Mouse (Mus musculus): ENCODE data around the gene Shank2.

The Shank2 gene

DNA sequence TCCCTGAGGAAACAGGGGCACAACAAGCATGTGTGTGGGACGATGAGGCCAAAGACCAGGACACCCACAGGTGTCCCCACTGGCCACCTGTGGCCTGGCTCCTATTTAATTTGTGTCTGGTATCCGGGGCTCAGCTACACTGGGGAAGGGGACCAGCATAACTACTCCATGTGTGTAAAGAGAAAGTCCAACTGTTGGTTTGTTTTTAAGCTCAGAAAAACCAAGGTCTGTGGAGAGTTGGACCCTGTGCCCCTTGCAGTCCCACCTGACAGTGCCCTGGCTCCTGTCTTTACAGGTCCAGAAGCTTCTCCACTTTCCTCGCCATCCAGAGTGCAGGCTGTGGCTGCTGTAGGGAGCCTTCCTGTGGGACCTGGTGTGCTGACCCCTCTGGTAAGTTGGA, at the start of gene Shank2:
Shank2 (plus strand) TSS at position 301 of the 400 bp plus-strand sequence.
- no peak for DNase-seq (ENCODE audit: low read depth, low spot score)

DNA sequence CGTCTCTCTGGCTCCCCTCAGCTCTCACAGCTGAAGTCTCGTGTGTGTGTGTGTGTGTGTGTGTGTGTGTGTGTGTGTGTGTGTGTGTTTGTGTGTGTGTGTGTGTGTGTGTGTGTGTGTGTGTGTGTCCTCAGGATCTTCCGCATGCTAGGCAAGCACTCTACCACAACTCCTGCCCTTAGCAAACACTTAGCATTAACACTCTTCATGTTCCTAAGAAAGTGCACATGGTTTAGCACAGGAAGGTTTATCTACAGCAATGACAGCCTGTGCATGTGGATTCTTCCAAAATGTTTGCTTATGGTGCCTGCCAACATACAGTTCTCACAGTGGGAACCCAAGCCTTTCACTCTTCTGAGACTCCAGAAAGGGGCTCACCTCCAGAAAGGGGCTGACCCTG, 49.6 kb upstream of the Shank2 start:
- DNase-seq (ENCODE audit: low read depth, low spot score) = no peak

DNA sequence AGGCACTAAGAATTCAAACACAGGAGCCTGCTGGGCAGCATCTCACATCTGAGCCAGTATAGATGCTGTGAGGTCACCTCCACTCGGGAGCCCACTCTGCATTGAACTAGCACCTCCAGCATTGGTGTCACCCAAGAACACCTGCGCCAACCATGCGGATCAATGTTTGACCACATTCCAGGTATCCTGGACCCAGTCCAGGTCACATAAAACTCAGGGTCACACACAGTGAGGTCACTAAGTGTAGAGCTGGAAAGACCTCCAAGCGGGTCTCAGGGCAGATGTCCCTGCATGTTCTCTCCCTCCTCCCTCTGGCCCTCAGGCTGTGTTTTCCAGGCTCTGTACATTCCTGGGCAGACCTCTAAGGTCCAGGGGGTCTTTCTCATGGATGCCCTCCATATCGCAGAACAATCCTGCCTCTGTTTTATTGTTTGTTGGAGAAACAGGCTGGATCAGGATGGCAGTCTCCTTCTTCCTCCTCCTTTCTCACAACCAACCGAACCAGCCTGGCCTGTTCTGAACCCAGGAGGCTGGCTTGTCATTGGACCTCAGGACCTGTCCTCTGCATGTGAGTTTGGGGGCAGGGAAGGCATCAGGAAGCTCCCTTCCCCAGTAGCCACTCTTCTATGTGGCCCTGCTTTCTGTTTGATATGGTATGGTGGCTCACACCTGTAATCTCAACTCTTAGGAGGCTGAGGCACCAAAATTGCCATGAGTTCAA, 45.0 kb upstream of the Shank2 start:
- DNase-seq (ENCODE audit: low read depth, low spot score) = no peak

DNA sequence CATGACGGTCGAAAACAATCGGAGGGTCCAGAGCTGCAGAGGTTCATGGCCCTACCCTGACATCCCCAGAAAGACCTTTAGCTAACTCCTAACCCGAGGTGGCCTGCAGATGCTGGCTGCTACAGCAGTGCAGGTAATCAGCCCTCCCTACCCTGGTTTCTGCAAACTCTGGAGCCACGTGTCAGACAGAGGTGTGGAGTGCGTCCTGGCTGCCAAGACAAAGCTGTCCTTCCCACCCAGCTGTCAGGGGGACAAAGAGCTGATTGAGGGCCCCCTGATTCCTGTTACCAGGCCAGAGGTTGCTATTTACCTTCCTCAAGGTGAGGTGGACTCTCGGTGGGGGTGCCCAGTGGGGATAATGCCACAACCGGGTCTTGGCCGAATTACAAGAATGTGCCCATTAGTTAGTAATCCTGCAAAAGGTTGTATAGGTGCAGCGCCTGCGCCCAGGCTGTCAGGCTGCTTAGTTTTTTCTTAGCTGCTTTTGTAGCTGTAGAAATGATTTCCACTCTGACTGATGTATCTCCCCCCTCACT, 43.6 kb upstream of the Shank2 start:
- DNase-seq (ENCODE audit: low read depth, low spot score) = no peak

DNA sequence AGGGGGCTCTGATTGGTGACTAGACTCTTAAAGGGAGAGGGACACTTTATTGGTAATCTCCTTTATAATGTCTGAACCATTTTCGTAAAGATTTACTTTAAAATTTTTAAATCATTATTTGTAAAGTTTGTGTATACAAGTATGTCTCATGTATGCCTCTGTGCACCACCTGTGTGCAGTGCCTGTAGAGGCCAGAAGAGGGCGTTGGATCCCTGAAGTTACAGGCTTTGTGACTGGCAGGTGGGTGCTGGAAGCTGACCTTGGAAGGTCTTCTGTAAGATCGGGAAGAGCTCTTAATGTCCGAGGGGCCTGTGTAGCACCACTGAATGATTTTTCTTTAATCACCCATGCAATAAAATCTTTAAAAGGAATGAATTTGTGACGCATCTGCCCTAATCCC, 37.9 kb upstream of the Shank2 start:
- no peak for DNase-seq (ENCODE audit: low read depth, low spot score)

DNA sequence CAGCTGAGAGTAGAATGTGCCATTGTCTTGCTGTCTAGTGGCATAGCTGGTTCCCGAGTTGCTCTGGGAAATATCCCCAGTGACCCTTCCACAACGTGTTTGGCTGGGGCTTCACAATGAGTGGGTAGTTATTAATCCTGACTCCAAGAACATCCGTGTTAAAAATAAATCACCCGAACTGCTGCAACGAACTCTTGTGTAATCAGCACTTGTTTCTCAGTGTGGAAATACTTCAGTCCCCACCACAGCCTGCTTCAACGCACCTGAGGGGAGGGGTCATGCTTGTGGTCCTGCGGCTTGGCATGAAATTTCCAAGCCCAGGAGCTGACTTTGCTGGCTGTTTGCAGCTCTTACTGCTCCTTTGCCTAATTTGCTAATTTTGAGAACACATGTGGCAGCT, 35.1 kb upstream of the Shank2 start:
- no peak for DNase-seq (ENCODE audit: low read depth, low spot score)

DNA sequence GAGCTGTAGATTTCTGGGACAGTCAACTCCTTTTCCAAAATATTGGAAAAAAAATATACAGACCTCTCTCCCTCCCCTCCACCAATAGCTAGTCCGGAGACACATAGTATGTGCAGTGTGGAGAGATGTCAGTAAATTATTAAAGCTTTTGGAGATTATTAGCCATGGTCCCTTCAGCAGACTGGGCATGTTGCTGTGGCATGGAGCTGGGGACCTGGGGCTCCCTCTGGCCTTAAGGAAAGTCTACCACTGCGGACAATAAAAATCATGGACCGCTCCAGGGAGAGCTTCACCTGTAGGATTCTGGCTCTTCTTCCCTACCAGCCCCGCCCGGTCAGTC, 24.3 kb upstream of the Shank2 start:
- DNase-seq (ENCODE audit: low read depth, low spot score) = no peak

DNA sequence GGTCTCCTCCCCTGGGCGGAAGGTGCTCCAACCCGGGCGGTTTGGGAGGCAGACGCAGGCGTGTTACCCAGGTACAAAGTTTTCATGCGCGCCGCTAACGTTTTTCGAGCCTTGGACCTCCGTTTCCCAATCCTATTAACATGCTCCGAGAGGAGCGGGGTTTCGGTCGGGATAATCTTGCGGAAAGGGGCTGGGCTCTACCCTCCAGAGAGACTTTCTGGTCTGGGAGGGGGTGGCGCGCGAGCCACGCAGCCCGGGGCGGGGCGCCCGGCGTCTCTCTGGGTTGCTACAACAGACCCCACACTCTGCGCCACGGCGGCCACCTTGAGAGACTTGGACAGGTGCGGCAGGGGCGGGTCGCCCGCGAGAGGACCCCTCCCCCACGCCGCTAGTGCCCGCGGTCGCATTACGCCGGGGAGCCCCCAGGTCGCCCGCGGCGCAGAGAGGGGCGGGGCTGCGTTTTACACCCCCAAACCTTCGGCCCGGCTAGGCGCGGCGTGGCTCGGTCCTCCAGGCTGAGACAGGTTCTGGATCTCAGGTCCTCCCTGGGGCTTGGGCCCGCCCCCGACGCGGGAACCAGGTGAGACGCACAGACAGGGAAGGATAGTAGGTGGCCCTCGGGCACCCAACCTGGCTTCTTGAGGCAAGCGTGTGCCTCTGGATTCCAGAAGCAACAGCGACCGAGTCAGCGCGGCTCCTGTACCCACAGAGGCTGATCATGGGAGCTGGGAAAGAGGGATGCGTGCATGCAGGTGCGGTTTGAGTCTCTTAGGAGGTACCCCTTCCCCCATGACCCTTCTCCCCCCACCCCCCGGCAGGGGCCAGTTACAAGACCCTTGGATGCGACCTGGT, 23.7 kb upstream of the Shank2 start:
- peak; percentile 12 for DNase-seq (ENCODE audit: low read depth, low spot score)

DNA sequence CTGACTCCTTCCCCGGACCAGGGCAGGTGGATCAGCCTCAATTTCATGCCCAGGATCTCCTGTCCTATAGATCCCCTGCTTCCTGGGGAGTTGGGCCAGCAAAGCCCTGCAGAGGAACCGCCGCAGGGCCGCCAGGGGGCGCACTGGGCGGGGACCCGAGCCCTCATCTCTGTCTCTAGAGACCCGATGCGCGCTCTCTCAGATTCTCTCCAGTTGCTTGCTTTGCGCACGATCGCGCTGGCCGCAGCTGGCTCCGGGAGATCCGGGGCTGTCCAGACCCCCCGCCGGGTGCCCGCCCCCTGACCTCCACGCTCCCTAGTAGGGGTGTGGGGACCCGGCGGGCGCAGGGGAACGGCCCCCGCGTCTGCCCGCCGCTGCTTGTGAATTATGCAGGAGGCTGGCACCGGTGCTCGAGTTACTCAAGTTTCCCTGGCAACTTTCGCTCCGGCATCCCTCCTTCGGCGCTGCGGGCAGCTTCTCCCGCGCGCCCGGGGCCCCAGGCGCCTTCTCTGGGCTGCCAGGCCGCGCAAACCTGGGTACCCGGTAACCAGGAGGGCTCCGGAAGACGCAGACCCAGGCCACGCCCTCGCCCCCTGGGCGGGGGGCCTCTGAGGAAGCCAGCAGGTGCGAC, 22.9 kb upstream of the Shank2 start:
- DNase-seq (ENCODE audit: low read depth, low spot score) = peak; percentile 86

DNA sequence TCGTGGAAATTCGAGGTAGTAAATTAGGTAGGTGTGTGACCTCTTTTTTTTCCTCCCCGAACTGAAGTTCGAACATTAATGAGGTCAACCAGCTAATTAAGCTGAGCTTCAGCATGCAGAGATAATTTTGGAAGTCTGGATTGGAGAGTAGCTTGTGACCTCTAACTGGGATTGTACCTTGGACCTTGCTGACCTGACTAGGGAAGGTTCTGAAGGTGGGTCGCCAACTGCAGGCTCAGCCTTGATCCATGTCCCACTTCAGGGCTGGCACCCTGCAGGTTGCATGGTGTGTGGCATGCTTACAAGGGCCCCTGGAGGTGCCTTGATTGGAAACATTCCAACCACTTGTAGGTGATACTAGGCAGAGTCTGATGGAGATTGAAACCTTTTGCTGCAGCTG, 21.7 kb upstream of the Shank2 start:
- DNase-seq (ENCODE audit: low read depth, low spot score) = no peak

DNA sequence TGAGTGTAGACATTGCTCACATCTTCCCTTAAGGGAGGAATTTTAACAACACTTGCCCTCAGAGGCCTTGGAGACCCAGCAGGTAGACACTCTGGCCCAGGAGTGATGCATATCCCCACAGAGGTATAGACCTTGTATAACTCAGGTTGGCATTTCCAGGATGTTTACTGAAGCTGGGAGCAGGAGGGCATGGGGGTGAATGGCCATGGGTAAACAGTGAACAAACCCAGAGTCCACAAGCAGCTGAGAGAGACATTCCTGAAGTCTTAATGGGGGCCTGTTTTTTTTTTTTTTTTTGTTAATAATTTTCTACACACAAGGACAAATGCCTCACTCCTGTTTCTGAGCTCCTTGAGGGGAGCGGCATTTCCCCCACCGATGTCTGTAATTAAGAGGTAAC, 15.4 kb upstream of the Shank2 start:
- no peak for DNase-seq (ENCODE audit: low read depth, low spot score)

DNA sequence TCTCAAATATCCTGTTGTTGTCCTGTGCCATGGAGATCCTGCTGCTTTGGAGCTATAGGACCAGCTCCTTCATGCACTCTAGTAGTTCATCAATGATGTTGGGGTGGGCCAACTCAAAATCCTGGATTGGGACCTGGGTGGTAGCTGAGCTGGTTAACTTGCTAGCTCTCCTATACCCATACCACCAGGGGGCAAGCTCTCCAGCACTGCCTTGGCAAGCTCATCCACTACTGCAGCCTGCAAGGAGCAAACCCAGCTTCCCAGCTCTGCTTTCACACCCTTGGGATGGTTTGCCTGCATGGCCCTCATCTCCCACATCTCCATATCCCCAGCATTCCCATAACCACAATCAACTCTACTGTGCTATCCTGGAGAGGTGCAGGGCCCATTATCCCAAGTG, 10.6 kb upstream of the Shank2 start:
- no peak for DNase-seq (ENCODE audit: low read depth, low spot score)

DNA sequence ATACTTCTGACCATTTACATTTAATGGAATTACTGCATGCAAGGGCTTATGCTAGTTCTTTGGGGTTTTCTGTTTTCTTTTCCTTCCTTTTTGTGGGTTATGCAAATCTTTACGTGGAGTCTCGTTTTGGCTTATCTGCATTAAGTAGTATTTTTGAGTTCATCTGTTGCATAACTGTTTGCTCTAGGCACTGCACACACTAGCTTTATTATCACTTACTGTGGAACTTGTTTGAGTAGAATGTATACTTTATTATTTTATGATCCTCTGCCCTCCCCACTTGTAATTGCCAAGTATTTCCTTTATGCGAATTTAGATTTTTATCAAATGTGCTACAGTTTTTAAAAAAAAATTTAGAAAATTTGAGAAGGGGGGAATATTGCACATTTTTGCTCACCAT, 2.7 kb upstream of the Shank2 start:
- no peak for DNase-seq (ENCODE audit: low read depth, low spot score)

DNA sequence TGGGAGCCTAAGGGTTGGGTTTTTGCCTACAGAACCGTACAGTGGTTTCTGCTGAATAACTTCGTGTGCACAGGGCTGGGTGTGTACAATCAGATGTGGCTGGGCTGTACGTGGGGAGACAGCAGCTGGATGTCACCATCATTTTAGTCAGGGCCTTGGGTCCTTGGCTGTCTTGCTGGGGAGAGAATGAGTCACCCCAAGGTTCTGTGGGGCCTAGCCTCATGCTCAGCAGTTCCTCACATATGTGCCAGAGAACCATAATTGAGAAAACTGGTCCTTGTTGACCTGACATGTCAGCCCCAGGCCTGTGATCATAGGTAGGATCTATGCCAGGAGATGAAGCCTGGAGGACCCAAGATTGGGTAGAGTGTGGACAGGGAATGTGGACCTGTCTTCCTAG, 1.7 kb downstream of the Shank2 start:
- DNase-seq (ENCODE audit: low read depth, low spot score) = no peak

DNA sequence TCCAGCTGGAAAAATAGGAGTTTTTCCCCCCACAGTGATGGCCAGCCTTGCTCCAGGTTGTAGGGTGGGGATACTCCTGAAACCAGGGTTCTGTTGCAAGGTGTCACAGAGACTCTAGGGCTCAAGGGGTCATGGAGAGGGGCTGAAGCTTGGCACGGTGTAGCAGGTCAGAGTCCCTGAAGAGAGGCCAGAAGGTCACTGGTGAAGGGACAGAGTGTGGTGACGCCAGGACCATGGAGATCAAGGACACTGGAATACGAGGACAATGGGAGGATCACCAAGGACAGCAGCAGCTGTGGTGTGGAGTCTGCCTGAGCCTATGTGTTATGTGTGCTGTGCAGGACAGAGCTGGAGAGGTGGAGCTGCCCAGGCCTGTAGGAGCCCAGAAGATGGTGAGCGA, 6.4 kb downstream of the Shank2 start:
- no peak for DNase-seq (ENCODE audit: low read depth, low spot score)

DNA sequence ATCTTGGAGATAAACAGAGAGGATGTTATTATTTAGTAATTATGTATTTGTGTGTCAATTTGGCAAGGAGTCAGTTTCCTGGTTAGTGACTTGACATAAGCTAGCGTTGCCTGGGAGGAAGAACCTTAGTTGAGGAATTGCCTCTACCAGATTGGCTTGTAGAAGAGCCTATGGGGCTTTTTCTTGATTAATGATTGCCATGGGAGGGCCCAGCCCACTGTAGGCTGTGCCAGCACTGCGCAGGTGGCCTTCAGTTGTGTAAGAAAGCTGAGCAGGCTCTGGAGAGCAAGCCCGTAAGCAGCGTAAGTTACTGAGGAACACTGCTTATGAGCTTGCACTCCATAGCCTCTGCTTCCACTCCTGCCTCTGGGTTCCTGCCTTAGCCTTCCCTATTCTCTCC, 7.3 kb downstream of the Shank2 start:
- no peak for DNase-seq (ENCODE audit: low read depth, low spot score)

DNA sequence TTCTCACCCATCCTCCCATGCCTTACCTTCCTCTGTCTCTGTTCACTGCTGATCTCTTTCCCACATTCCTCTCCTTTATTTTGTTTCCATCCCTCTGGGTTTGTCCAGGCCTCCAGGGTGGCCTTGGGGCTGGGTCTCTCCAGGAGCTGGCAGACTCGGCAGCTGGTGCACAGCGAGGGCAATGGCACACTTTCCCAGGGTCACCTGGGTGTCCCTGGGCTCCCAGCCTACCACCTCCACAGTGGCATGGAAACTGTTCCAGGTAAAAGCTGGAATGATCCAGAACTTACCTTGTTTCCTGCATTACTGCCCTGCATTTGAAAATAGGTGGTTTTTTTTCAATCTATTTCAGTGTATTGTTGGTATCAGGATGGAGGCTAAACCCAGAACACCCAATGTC, 12.8 kb downstream of the Shank2 start:
- no peak for DNase-seq (ENCODE audit: low read depth, low spot score)

DNA sequence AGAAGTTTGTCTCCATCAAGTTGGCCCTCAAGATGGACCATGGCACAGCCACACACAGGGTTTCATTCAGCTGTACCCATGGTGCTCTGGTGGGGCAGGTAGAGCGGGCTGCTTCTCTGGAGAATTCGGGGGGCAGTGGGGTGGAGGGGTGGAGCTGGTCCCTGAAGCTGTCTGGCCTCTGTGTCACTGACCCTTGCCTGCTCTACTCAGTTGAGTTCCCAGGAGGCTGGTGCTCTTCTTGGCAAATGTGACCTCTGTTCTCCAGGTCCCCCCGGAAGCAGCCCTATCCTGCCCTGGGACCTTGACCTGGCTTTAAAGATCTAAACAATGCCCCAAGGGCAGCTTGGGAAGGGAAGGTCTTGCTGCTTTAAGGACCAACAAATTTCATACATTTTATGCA, 20.1 kb downstream of the Shank2 start:
- no peak for DNase-seq (ENCODE audit: low read depth, low spot score)

DNA sequence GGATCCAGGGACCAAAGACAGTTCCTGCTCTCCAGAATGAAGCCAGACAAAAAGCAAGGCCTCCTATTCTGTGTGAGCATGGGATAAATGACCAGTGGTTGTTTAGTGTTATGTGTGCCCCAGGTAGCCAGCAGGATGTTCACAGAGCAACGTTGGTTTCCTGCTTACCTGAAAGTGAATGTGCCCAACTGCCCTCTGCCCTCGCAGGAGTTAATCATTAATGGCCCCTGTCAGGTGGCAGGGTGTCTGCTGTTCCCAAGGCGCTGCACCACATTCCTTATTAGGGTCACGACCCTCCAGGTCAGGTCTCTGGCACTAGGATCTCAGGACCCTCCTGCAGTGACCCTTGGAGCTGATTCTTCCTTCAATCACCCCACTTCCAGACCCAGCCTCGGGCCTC, 21.0 kb downstream of the Shank2 start:
- no peak for DNase-seq (ENCODE audit: low read depth, low spot score)

DNA sequence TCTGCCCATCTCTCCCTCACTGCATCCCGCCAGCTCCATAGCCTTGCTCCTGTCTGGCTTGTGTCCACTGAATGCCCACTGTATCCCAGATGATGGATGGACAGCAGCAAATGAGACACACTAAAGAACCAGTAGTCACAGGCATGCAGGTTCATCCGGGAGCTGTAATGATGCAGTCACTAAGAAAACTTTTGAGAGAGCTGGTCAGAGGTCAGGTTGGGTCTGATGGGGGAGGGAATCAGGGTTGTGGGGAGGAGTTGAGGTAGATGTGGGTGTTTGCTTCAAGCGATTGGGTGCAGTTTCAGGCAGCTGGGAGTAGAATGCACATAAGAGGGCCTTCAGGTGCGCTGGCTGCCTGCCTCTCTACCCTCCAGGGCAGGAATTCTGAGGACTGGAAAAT, 21.8 kb downstream of the Shank2 start:
- DNase-seq (ENCODE audit: low read depth, low spot score) = no peak

DNA sequence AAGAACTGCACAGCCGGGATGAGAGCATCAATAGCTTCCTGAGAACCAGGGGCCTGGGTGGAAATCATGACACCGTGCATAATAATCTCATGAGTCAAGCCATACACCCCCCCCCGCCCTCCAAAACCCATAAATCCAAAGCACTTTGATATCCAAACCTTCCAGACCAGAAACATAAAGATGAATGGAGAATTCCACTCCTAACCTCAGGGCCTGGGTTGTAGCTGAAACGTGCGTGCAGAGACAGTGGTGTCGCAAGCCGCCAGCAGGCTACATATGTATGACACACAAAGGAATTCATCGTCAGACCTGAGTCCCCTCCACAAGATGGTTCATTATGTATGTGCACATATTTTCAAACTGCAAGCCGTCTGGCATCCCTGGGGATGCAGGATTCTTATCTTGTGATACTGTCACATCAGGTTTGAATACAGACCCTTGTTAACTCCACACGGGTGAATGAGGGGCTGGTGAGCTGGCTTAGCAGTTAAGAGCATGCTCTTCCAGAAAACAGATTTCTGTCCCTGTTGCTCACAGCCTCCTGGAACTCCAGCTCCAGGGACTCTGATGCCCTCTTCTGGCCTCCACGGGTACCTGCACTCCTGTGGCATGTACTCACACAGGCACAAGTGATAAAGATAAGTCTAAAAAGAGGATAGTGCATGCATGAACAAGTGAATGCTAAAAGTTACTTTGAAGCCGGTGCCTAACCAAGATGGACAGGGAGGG, 24.5 kb downstream of the Shank2 start:
- DNase-seq (ENCODE audit: low read depth, low spot score) = no peak

DNA sequence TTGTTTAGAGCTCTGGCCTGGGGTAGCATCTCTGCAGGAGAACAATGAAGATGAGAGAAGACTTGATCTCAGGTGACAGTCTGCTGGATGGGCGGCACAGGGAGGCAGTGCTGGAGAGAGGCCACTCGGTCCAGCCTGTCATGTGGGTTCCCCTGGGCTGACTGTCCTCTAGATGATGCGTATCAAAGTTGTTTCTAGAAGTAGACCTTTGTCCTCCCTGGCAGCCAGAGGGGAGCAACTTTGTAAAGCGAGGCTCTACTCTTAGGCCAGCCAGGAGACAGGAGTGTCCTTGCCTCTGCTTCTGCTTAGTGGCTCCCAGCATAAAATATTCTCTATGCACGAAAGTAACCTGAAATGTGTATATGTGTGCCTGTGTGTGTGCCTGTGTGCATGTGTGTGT, 27.5 kb downstream of the Shank2 start:
- DNase-seq (ENCODE audit: low read depth, low spot score) = no peak

Data from mesoderm, embryonic 11.5 days (tissue).